Mouse (Mus musculus) forebrain, embryonic 15.5 days (tissue): ENCODE measurements around the gene Lrrn3. TPM values are rescaled to one million over a fixed set of nuclear protein-coding genes. Genes with fewer than 3 reads are reported as not detected.

Source experiments
- ATAC-seq: fragments of 200-750 bp; cut with Nextera tagmentation; replicated peaks from 2 replicates; pipeline ENCODE4 v1.8.0; 2017; ENCODE audit warnings: mild to moderate bottlenecking, moderate TSS enrichment, moderate library complexity
- H3K27ac ChIP-seq: fragments of 300-500 bp; sonication (generic); replicated peaks from 2 replicates; pipeline ENCODE4 v1.5.1; 2015; ENCODE audit warnings: mild to moderate bottlenecking, inconsistent platforms
- H3K27me3 ChIP-seq: fragments of 300-500 bp; sonication (generic); 2 replicates; pipeline ENCODE4 v1.6.1; 2015; ENCODE audit warnings: inconsistent platforms
- H3K36me3 ChIP-seq: fragments of 300-500 bp; sonication (generic); 2 replicates; pipeline ENCODE4 v1.6.1; 2015; ENCODE audit warnings: mild to moderate bottlenecking, inconsistent platforms
- H3K4me1 ChIP-seq: fragments of 300-500 bp; sonication (generic); 2 replicates; pipeline ENCODE4 v1.6.1; 2015; ENCODE audit warnings: inconsistent platforms
- H3K4me2 ChIP-seq: fragments of 300-500 bp; sonication (generic); replicated peaks from 2 replicates; pipeline ENCODE4 v1.6.1; 2015; ENCODE audit warnings: mild to moderate bottlenecking, inconsistent platforms
- H3K4me3 ChIP-seq: fragments of 300-500 bp; sonication (generic); 2 replicates; pipeline ENCODE4 v1.5.1; 2015; ENCODE audit warnings: mild to moderate bottlenecking, inconsistent platforms
- H3K9ac ChIP-seq: fragments of 300-500 bp; sonication (generic); replicated peaks from 2 replicates; pipeline ENCODE4 v1.6.1; 2015; ENCODE audit warnings: mild to moderate bottlenecking, inconsistent platforms
- H3K9me3 ChIP-seq: fragments of 300-500 bp; sonication (generic); 2 replicates; pipeline ENCODE4 v1.6.1; 2016; ENCODE audit warnings: inconsistent platforms
- WGBS: fragments of 180-500 bp; shearing (Covaris S2); methylation state at CpG from one replicate; pipeline ENCODE4 v1.1.7; 2015; ENCODE audit warnings: mixed read lengths; 5-methylcytosine and 5-hydroxymethylcytosine counted together
- polyA plus RNA-seq: library from polyadenylated mRNA; unstranded; fragments of >200 nt; fragmentation: Nextera tagmentation; extraction: Ambion mirVana; gene quantifications from 2 replicates; pipeline ENCODE4 v1.2.1, GENCODE M21; 2015

The Lrrn3 gene
- polyA plus RNA-seq, 1 experiment from 2014 or later, result 76.1 TPM

DNA sequence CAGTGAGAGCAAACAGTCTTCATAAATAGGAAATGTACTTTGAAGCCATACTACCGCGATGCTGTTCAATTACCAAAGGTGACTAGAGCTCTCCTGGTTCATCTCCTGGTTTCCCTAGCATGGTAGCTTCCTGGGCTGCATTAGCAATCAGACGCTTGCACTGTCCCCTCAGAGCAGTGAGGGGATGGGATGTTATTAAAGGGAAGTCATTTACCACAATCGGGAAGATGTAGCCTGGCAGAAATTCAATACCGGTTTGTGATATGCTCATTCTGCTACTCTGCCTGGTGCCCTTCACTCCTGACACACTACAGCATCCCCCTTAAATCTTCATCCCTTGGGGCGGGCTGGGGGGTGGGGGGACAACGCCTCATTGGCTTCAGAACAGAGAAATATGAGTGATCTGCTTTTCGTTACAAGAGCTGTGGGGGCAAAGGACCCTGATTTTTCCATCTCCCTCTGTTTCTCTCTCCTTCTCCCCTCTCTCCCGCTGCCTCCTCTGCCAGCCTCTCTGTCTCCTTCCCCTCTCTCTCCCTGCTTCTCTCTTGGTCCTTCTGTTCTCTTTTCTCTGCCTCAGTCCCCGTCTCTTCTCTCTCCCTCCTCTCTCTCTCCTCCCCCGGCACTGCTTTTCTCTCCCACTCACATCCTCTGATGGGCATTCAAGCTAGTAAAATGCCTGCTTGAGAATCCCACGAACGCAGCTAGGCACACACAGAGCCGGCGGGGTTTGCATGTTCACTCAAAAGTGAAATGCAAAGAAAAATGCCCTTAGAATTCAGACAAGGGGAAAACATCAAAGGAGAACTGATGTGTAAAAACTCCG lies 1.3 kb downstream of the Lrrn3 start:
- WGBS, result 6% methylated on average over 16 of the region's 16 CpGs
- ATAC-seq, result peak; percentile 54

DNA sequence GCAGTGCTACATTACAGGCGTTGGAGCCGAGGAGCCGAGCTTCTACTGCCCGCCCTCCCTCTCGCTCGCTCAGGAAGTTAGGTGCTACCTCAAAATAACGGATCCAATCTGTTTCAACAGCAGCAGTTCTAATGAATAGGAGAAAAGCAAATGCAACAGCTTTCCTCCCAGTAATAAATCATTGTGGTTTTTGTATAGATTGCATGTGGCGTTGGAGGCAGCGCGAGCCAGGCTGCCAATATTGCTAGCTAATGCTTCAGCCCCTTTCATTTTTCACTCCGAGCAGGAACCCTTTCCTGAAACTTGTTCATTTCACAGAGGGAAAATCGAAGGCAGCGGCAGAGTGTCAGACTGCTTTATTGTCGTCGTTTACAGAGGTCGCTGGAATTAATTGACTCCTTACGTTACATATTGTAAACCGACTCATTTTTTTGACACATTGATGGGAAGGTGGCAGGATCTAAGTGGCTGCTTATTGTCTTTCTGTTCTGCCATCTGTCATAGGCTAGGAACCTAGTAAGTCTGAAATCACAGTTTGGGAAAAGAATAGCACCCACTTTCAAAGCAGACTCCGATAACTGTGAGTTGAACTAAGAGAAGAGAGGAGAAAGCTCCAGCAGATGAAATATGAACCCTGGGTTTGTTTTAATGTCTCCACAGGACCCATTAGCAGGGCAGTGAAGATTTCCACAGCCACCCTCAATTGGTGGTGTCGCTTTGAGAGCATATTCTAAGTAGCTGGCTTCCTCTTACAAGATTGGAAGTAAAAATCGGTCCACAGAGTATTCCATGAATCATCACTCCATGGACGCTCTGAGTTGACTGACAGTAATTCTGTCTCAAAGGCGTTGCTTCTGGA lies 2.4 kb downstream of the Lrrn3 start:
- peaks cover 21% of the 10 kb centered on the region for H3K4me1 ChIP-seq
- 11% methylated on average over 23 of the region's 23 CpGs for WGBS

More for the DNA sequence above, 1.3 kb downstream of the Lrrn3 start:
- Histone ChIP-seq H3K4me2 (peak overlapping the region; percentile 62), H3K9me3 (no peaks in the 10 kb centered on the region), H3K27me3 (no peaks in the 10 kb centered on the region), H3K4me1 (peaks cover 21% of the 10 kb centered on the region), H3K27ac (peak overlapping the region; percentile 90), H3K4me3 (peak overlapping the region; percentile 55), H3K9ac (peak overlapping the region; percentile 82), H3K36me3 (no peaks in the 10 kb centered on the region)

DNA sequence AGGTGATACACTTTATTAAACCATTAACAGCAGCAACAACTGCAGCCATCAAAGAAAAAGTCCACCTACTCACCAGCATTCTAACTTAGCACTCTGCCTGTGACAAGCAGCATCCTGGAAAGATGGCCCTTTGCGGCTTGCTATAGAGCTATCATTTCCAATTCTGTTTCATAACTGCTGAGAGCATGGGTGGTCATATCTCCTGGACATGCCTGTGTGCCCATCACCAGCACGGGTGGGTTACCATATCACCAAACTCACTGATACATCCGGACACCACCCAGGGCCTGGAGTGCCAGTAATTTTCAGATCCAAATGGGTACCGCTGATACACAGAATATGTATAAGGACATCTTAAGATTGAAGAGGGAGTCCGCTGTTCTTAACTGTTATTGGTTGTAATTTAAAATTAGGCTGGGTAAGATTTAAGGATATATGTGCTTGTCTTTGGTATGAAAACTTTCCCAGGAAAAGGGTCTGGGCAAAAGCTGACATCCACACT lies 3.1 kb downstream of the Lrrn3 start:
- H3K9me3 ChIP-seq, result no peaks in the 10 kb centered on the region
- ATAC-seq, result no peak
- H3K4me2 ChIP-seq, result peak overlapping the region; percentile 62
- no peaks in the 10 kb centered on the region for H3K27me3 ChIP-seq
- 79% methylated on average over 5 of the region's 5 CpGs for WGBS
- H3K4me3 ChIP-seq, result peak overlapping the region; percentile 55
- peak overlapping the region; percentile 82 for H3K9ac ChIP-seq
- peak overlapping the region; percentile 90 for H3K27ac ChIP-seq
- H3K4me1 ChIP-seq, result peaks cover 21% of the 10 kb centered on the region
- H3K36me3 ChIP-seq, result no peaks in the 10 kb centered on the region

More for the DNA sequence above, 2.4 kb downstream of the Lrrn3 start:
- no peaks in the 10 kb centered on the region for H3K36me3 ChIP-seq
- H3K27me3 ChIP-seq, result no peaks in the 10 kb centered on the region
- peak overlapping the region; percentile 82 for H3K9ac ChIP-seq
- no peaks in the 10 kb centered on the region for H3K9me3 ChIP-seq
- peak overlapping the region; percentile 90 for H3K27ac ChIP-seq
- H3K4me2 ChIP-seq, result peak overlapping the region; percentile 62
- peak overlapping the region; percentile 55 for H3K4me3 ChIP-seq
- ATAC-seq, result peak; percentile 12

DNA sequence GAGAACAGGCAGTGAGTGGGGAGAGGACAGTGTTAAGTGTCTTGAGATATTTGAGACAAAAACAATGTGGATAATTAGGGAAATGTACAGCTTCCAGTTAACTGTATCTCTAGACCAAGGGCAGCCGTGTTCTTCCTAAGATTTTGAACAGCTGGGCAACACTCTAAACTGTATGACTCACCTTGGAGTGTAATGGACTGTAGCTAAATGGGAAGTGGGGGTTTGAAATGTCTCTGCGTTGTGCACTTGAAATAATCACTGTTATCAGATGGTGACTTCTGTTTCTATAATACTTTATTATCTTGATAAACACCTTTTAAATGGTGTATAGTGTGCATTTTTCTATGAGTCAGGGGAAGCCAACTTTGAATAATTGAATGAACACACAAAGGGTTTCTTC lies 4.7 kb downstream of the Lrrn3 start:
- 53% methylated on average over 2 of the region's 2 CpGs for WGBS
- no peak for ATAC-seq
- no peaks in the 10 kb centered on the region for H3K27me3 ChIP-seq
- H3K4me1 ChIP-seq, result peaks cover 16% of the 10 kb centered on the region; the same call in 1 of the 2 replicates
- H3K4me2 ChIP-seq, result no peak overlapping the region
- no peaks in the 10 kb centered on the region for H3K9me3 ChIP-seq
- H3K36me3 ChIP-seq, result no peaks in the 10 kb centered on the region
- H3K9ac ChIP-seq, result no peak overlapping the region
- no peak overlapping the region for H3K27ac ChIP-seq
- H3K4me3 ChIP-seq, result no peak overlapping the region

DNA sequence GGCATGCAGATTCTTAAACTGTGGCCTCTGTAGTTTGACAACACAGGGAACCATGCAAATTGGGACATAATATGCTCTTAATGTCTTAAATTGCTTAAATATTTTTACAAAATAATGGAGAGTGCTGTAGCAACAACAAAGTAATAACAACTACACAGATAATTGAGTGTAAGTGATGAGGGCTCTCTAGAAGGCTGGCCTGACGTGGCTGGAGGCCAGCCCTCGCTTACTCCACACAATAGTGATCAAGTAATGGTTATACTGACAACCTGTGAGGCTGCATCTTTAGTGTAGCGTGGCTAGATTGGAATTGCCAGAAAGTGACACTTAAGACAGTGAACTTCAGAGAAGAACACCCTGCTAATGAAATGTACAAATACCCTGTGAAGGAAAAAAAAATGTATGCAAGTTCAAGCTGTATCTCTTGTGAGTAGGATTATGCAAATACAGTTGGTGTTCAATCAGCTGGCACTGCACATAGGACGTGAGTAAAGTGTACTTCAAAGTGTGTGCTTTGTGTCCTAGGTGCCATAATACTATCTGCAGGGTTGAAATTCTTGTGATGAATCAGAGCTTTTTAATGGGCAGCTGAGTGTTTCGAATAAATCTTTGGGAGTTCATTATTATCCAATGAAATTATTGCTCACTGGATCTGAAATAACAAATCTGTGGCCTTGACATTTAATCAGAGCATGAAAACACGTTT lies 17.0 kb downstream of the Lrrn3 start:
- no peak overlapping the region for H3K4me2 ChIP-seq
- H3K4me3 ChIP-seq, result no peak overlapping the region
- no peaks in the 10 kb centered on the region for H3K27me3 ChIP-seq
- H3K27ac ChIP-seq, result no peak overlapping the region
- H3K36me3 ChIP-seq, result no peaks in the 10 kb centered on the region
- H3K4me1 ChIP-seq, result peaks cover 23% of the 10 kb centered on the region
- WGBS, result 17% methylated on average over 6 of the region's 6 CpGs
- H3K9ac ChIP-seq, result no peak overlapping the region
- H3K9me3 ChIP-seq, result no peaks in the 10 kb centered on the region
- peak; percentile 66 for ATAC-seq

DNA sequence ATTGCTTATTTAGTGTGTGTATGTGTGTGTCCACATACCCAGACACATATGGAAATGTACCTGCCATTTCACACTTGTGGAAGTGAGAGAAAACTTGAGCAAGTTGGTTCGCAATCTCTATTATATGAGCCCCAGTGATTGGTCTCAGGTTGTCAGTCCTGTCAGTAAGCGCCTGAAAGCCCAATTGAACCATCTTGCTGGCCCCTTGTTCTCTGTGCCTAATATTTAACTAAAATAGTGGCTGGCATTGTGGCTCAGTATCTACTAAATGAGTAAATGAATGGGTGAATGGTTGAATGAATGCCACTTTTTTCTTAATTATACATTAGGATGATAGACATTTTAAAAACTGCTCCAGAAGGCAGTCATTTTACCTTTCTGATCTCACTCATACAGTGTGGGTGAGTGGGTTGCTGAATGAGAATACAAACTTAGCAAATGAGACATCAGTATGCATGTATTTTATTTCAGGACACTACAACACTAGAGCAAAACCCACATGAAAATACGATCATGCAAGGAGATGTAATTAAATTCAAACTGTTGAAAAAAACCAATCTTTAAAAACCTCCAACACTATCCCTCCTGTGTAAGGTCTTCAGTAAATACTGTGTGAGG lies 17.7 kb downstream of the Lrrn3 start:
- H3K4me3 ChIP-seq, result no peak overlapping the region
- peaks cover 23% of the 10 kb centered on the region for H3K4me1 ChIP-seq
- H3K9me3 ChIP-seq, result no peaks in the 10 kb centered on the region
- peak; percentile 26; the same call in 1 of the 2 replicates for ATAC-seq
- H3K4me2 ChIP-seq, result no peak overlapping the region
- H3K9ac ChIP-seq, result no peak overlapping the region
- no peaks in the 10 kb centered on the region for H3K36me3 ChIP-seq
- 57% methylated on average over 3 of the region's 3 CpGs for WGBS
- H3K27ac ChIP-seq, result no peak overlapping the region
- H3K27me3 ChIP-seq, result no peaks in the 10 kb centered on the region

DNA sequence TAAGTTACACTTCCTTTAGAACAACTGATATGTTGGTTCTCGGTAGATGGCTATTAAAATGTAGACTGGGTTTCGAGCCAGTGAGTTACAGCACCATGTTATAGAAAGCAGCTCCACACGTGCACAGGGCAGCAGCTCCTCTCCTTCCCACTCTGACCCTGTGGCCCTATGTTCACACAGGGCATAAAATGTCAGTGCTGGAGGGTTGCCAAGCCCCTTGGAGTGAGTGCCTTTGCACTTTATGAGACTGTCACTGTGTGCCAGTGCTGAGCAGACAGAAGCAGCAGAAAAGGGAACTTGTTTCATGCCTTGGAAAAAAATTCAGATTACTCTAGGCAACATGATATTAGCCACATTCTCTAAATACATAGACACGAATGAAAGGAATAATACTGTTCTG lies 47.8 kb downstream of the Lrrn3 start:
- 0 out of 2 replicates have a peak, but pooled peaks have one; percentile 43 for ATAC-seq
- no peak overlapping the region for H3K9ac ChIP-seq

DNA sequence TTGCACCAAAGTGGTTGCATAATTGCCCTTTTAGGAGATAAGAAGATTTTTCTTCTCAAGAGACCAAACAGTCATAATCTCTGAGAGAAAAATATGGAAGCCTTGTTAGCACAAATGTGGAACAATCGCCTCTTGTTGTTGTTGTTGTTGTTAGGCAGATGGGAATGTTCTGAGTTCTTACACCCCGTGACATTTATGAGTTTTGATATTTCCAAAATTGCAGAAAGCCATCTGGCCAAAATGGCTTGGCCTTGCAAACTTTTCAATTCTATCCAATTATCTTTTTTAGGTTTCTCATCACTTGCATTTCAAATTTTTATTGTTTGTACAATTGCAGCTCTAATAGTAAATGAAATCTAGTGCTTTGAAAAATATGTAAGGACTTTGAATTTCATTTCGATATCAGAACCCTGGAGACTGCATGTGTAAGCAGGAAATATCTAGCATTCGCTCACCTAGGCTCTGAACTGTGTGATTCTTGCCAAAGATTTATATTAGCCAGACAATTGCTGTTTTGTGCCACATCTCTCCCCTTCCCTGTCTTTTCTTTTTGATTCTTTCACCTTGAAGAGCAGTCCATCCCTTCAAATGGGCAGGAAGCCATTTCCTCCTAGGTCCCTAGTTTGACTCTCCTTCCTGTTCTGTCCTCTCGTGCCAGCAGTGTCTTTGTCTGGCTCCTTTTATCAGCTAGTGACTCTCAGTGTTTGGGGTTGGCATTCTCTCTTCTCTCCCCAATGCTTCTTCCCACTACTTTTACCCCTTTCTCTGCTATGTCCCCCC lies 49.8 kb downstream of the Lrrn3 start:
- no peak overlapping the region for H3K4me2 ChIP-seq

More for the DNA sequence above, 47.8 kb downstream of the Lrrn3 start:
- no peaks in the 10 kb centered on the region for H3K36me3 ChIP-seq
- no peaks in the 10 kb centered on the region for H3K27me3 ChIP-seq
- H3K9me3 ChIP-seq, result no peaks in the 10 kb centered on the region
- H3K4me3 ChIP-seq, result no peak overlapping the region
- no peak overlapping the region for H3K4me2 ChIP-seq
- H3K27ac ChIP-seq, result no peak overlapping the region
- WGBS, result 49% methylated on average over 4 of the region's 4 CpGs
- no peaks in the 10 kb centered on the region for H3K4me1 ChIP-seq

DNA sequence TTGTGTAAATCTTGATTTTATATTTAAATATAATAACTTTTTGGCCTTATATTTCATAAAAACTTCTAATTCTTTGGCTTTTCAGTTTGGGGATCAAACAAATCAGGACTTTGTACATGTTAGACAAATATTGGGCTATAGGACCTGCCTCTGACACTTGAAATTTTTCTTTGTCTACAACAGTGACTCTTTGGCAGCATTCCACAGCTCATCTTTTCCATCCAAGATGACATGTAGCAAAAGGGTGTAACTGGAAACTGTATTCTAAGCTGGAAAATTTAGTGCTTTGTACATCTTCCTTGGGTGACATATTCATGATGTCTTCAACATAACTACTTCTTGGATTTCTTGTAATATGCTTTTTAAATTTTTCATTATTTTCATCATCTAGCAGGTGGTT lies 57.4 kb downstream of the Lrrn3 start:
- Histone ChIP-seq H3K4me1 (0 out of 2 replicates have a peak, but pooled peaks cover 6% of the 10 kb centered on the region), H3K4me2 (no peak overlapping the region), H3K4me3 (no peak overlapping the region), H3K9me3 (no peaks in the 10 kb centered on the region), H3K9ac (no peak overlapping the region), H3K36me3 (no peaks in the 10 kb centered on the region), H3K27ac (no peak overlapping the region), H3K27me3 (no peaks in the 10 kb centered on the region)
- ATAC-seq, result no peak

More for the DNA sequence above, 49.8 kb downstream of the Lrrn3 start:
- WGBS, result 71% methylated on average over 5 of the region's 5 CpGs
- H3K36me3 ChIP-seq, result no peaks in the 10 kb centered on the region
- H3K27me3 ChIP-seq, result no peaks in the 10 kb centered on the region
- H3K9me3 ChIP-seq, result no peaks in the 10 kb centered on the region
- no peak overlapping the region for H3K4me3 ChIP-seq
- H3K9ac ChIP-seq, result no peak overlapping the region
- no peak for ATAC-seq
- H3K4me1 ChIP-seq, result no peaks in the 10 kb centered on the region
- H3K27ac ChIP-seq, result no peak overlapping the region

DNA sequence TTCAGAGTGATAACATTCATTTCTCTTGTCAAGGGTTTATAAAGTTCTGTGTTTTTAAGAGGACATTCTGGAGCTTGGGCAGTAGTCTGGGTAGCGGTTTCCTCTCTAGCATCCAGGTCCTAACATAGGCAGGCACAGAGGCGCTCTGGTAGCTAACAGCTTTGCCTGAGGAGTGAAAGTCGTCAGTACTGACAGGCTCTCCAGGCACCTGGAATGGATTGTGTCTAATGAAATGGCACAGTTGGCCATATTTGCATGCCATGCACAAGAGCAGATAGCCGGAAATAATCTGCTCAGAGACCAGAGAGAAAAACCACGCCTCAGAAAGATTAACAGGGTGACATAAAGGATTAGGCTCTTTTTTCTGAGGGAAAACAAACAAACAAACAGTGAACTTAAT lies 58.8 kb downstream of the Lrrn3 start:
- Histone ChIP-seq H3K4me2 (no peak overlapping the region), H3K4me1 (0 out of 2 replicates have a peak, but pooled peaks cover 6% of the 10 kb centered on the region), H3K4me3 (no peak overlapping the region), H3K9ac (no peak overlapping the region), H3K27ac (no peak overlapping the region), H3K27me3 (no peaks in the 10 kb centered on the region), H3K36me3 (no peaks in the 10 kb centered on the region), H3K9me3 (no peaks in the 10 kb centered on the region)
- WGBS, result 20% methylated on average over 5 of the region's 5 CpGs
- ATAC-seq, result 0 out of 2 replicates have a peak, but pooled peaks have one; percentile 43
